Comparison of ENCODE assay signal across 8 mouse cellular contexts in the genomic region with DNA sequence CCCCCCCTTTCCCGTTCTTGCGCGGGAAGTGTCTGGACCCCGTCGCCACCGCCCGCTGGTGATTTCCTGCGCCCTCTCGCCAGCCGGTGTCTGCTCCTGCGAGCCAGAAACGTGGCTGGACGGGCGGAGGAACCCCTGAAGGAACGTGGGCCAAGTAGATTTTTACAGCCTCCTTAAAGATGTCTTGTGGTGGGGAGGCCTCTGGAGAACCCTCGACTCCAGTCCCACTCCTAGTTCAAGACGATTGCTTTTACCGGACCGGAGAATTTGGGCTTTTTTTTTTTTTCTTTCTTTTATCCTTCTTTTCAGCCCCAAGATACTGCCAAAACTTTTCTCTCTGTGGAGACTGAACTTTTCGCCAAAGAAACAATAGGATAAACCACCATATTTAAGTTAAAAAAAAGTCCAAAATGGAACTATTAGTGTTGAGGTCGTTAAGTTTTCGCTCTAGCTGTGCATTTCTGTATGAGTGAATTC. TPM values are rescaled to one million over a fixed set of nuclear protein-coding genes. Genes with fewer than 3 reads are reported as not detected.
A peak's percentile ranks its signal among the peaks of the same experiment; 100 is the strongest.
DNase-seq lines count a peak whose midpoint lies in the region; ATAC-seq and TF ChIP-seq lines count a peak whose summit lies in the region.

No protein-coding gene starts in this region.

- under 1% methylated on average over 22 of the region's 22 CpGs for WGBS in heart, embryonic 15.5 days
- under 1% methylated on average over 22 of the region's 22 CpGs for WGBS in bone marrow, adult 2 months
- WGBS in hindbrain, embryonic 12.5 days = under 1% methylated on average over 22 of the region's 22 CpGs
- WGBS in midbrain, embryonic 10.5 days = 0% methylated on average over 22 of the region's 22 CpGs

- peak overlapping the region; percentile 73 for H3K4me2 ChIP-seq in heart, embryonic 15.5 days
- H3K4me2 ChIP-seq in hindbrain, embryonic 12.5 days (replicated peaks) = peak overlapping the region; percentile 58

- H3K27me3 ChIP-seq in heart, embryonic 15.5 days = no peaks in the 10 kb centered on the region
- no peaks in the 10 kb centered on the region for H3K27me3 ChIP-seq in hindbrain, embryonic 12.5 days
- H3K27me3 ChIP-seq in midbrain, embryonic 10.5 days (ENCODE audit: low read depth, poor library complexity, severe bottlenecking) = no peaks in the 10 kb centered on the region

- ATAC-seq in heart, embryonic 15.5 days (replicated peaks; ENCODE audit: insufficient number of reproducible peaks, insufficient read depth, low FRiP score, low read depth) = peak; percentile 34
- no peak for ATAC-seq in hindbrain, embryonic 12.5 days (ENCODE audit: low FRiP score)

- no peaks in the 10 kb centered on the region for H3K9me3 ChIP-seq in heart, embryonic 15.5 days (replicated peaks)
- no peaks in the 10 kb centered on the region for H3K9me3 ChIP-seq in hindbrain, embryonic 12.5 days (replicated peaks)
- H3K9me3 ChIP-seq in midbrain, embryonic 10.5 days (replicated peaks) = no peaks in the 10 kb centered on the region

- H3K27ac ChIP-seq in heart, embryonic 15.5 days = peak overlapping the region; percentile 84
- peak overlapping the region; percentile 82 for H3K27ac ChIP-seq in bone marrow, adult 2 months (ENCODE audit: control insufficient read depth, insufficient read depth, low read depth, low read length, poor library complexity)
- peak overlapping the region; percentile 84 for H3K27ac ChIP-seq in hindbrain, embryonic 12.5 days
- H3K27ac ChIP-seq in midbrain, embryonic 10.5 days (replicated peaks) = peak overlapping the region; percentile 95

- no peak for TF ChIP-seq POLR2A in bone marrow, adult 2 months (IDR thresholded peaks at IDR 0.05; ENCODE audit: borderline replicate concordance, control insufficient read depth, low read depth, low read length)

- H3K36me3 ChIP-seq in heart, embryonic 15.5 days = peaks cover 4% of the 10 kb centered on the region; the same call in 1 of the 2 replicates
- H3K36me3 ChIP-seq in hindbrain, embryonic 12.5 days = no peaks in the 10 kb centered on the region; the same call in none of the 2 replicates
- H3K36me3 ChIP-seq in midbrain, embryonic 10.5 days = peaks cover 27% of the 10 kb centered on the region

- H3K4me1 ChIP-seq in heart, embryonic 15.5 days (replicated peaks) = peaks cover 23% of the 10 kb centered on the region
- H3K4me1 ChIP-seq in bone marrow, adult 2 months (ENCODE audit: control insufficient read depth, insufficient read depth, low read length) = no peaks in the 10 kb centered on the region; the same call in 1 of the 2 replicates
- H3K4me1 ChIP-seq in hindbrain, embryonic 12.5 days = peaks cover 22% of the 10 kb centered on the region
- H3K4me1 ChIP-seq in midbrain, embryonic 10.5 days = peaks cover 33% of the 10 kb centered on the region

- H3K4me3 ChIP-seq in heart, embryonic 15.5 days = peak overlapping the region; percentile 76
- peak overlapping the region; percentile 91 for H3K4me3 ChIP-seq in bone marrow, adult 2 months (replicated peaks; ENCODE audit: control insufficient read depth, low read depth, low read length)
- H3K4me3 ChIP-seq in hindbrain, embryonic 12.5 days = peak overlapping the region; percentile 86
- peak overlapping the region; percentile 88 for H3K4me3 ChIP-seq in midbrain, embryonic 10.5 days

- no peak for TF ChIP-seq CTCF in bone marrow, adult 2 months (IDR thresholded peaks at IDR 0.05; ENCODE audit: control insufficient read depth, insufficient read depth, low read length)

- DNase-seq in heart, adult 8-10 months (ENCODE audit: low spot score) = no peak
- no peak for DNase-seq in midbrain, embryonic 10.5 days (ENCODE audit: low spot score)
- no peak for DNase-seq in ovary, postnatal 36 days (ENCODE audit: low spot score)
- DNase-seq in left cerebral cortex, adult 18-20 months (ENCODE audit: low spot score in 2 of 2) = no peak
- DNase-seq in thymus, postnatal 4 days = no peak

- peak overlapping the region; percentile 73 for H3K9ac ChIP-seq in heart, embryonic 15.5 days
- H3K9ac ChIP-seq in hindbrain, embryonic 12.5 days = peak overlapping the region; percentile 86

RNA-seq across cellular contexts. Expression of a gene that starts 0.7 kb away (rescaled TPM):
- 128 and 143 TPM in 2 replicates for polyA plus RNA-seq in heart, embryonic 15.5 days (2015; fragmentation: Nextera tagmentation; extraction: Ambion mirVana)
- total RNA-seq in heart, adult 8-10 months (2022) = 10 to 100 TPM; 35.0 to 50.0 (median 45.0) TPM
- polyA plus RNA-seq in bone marrow, adult 2 months (2011; ENCODE audit: insufficient read depth, insufficient read length, low replicate concordance, missing spikeins) = 18.7 and 43.2 TPM in 2 replicates
- 161 TPM in 2 replicates for polyA plus RNA-seq in hindbrain, embryonic 12.5 days (2016; fragmentation: Nextera tagmentation; extraction: Ambion mirVana)
- polyA plus RNA-seq in midbrain, embryonic 10.5 days (2016; fragmentation: Nextera tagmentation; extraction: Ambion mirVana) = 270 and 310 TPM in 2 replicates
- total RNA-seq in left cerebral cortex, adult 18-20 months (2021) = 10 to 100 TPM; 48.9 to 52.7 TPM

RNA-seq across cellular contexts. Expression of a gene that starts 0.9 kb away (rescaled TPM):
- polyA plus RNA-seq in heart, embryonic 15.5 days (2015; fragmentation: Nextera tagmentation; extraction: Ambion mirVana) = 63.4 and 71.2 TPM in 2 replicates
- total RNA-seq in heart, adult 8-10 months (2022) = 10 to 100 TPM; 73.6 to 82.4 (median 74.8) TPM
- polyA plus RNA-seq in bone marrow, adult 2 months (2011; ENCODE audit: insufficient read depth, insufficient read length, low replicate concordance, missing spikeins) = 50.6 and 79.5 TPM in 2 replicates
- 95.4 and 98.4 TPM in 2 replicates for polyA plus RNA-seq in hindbrain, embryonic 12.5 days (2016; fragmentation: Nextera tagmentation; extraction: Ambion mirVana)
- 71.1 and 80.0 TPM in 2 replicates for polyA plus RNA-seq in midbrain, embryonic 10.5 days (2016; fragmentation: Nextera tagmentation; extraction: Ambion mirVana)
- total RNA-seq in left cerebral cortex, adult 18-20 months (2021) = 100 to 1,000 TPM; 301 to 302 TPM

RNA-seq across cellular contexts. Expression of a gene that starts 44.5 kb away (rescaled TPM):
- 2.1 and 2.7 TPM in 2 replicates for polyA plus RNA-seq in heart, embryonic 15.5 days (2015; fragmentation: Nextera tagmentation; extraction: Ambion mirVana)
- under 1 TPM in 3 of 4 experiments, not detected in 1; 0.22 to 0.49 (median 0.38) TPM for total RNA-seq in heart, adult 8-10 months (2022)
- 4.1 and 6.2 TPM in 2 replicates for polyA plus RNA-seq in bone marrow, adult 2 months (2011; ENCODE audit: insufficient read depth, insufficient read length, low replicate concordance, missing spikeins)
- polyA plus RNA-seq in hindbrain, embryonic 12.5 days (2016; fragmentation: Nextera tagmentation; extraction: Ambion mirVana) = 2.5 and 2.6 TPM in 2 replicates
- polyA plus RNA-seq in midbrain, embryonic 10.5 days (2016; fragmentation: Nextera tagmentation; extraction: Ambion mirVana) = 2.0 and 2.2 TPM in 2 replicates
- total RNA-seq in left cerebral cortex, adult 18-20 months (2021) = under 1 TPM; 0.21 to 0.30 TPM
